Mouse (Mus musculus) granulocyte monocyte progenitor cell, adult 5-6 weeks (primary cell): Measurements from ENCODE around the gene Abcc4. TPM values are rescaled to one million over a fixed set of nuclear protein-coding genes. Genes with fewer than 3 reads are reported as not detected.

Experiments
- ATAC-seq: replicated peaks from 2 replicates; pipeline ENCODE4 v1.8.0; 2016; ENCODE audit warnings: mild to moderate bottlenecking, moderate TSS enrichment, inconsistent platforms; ENCODE audit not compliant: poor library complexity, severe bottlenecking
- total RNA-seq, 2 experiments: library from RNA; stranded (forward) in 1 of 2; stranded (reverse) in 1 of 2; fragments of 200-712, 200-1000 nt in 1 of 2; fragments of >200 nt in 1 of 2; fragmentation: Nextera tagmentation in 1 of 2; gene quantifications; 2 replicates each; pipeline ENCODE4 v1.2.3; 2014 to 2017

Abcc4 gene
- total RNA-seq, 2 experiments from 2014 or later: 38.8 to 42.4 TPM

DNA sequence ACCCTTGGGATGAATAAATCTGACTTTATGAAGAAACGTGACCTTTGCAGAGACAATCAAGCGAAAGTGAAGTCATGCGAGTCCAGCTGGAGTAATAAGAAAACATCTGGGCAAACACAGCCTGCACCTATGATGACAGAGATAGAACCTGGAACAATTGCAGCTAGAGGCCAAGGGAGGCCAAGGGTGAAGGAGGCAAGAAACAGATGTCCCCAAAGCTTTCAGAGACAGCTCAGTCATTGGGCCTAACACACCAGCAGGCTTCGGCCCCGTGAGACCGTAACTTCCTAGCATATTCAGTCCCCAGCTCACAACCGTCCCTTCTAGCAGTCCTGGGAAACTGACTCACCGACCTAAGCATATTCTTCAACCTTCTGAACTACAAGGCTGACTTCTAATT lies 104.0 kb downstream of the Abcc4 start:
- ATAC-seq: no peak

DNA sequence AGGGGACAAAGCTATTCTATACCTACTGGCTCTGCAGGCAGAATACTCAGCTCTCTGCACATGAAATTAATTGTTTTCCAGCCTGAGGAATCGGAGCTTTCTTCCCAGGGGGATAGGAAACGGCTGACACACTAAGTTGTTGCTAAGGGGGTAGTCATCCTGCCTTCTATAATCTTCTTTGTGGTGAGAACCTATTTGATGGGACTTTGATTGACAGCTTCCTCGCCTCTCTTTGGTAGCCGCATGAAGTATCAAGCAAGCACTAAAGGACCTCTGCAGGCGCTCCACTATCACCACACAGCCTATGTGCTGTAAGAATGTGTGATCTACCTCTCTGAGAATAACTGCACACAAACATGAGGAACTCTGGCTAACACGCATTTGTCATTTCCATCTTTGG lies 105.3 kb downstream of the Abcc4 start:
- ATAC-seq: no peak

DNA sequence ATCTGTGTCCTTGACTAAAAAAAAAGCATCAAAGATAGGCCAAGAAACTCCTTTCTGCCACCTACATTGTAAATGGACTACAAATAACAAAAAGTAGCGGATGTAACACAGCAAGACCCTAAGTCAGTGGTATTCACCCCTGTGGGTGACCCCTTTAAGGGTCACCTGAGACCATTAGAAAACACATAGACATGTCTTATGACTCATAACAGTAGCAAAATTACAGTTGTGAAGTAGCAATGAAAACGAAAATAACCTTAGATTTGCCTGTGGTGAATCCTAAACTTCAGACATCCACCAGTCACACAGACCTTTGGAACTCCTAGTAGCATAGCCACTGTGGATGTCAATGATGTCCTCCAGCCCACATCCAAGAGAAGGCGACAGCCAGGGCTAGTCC lies 107.3 kb downstream of the Abcc4 start:
- no peak for ATAC-seq

DNA sequence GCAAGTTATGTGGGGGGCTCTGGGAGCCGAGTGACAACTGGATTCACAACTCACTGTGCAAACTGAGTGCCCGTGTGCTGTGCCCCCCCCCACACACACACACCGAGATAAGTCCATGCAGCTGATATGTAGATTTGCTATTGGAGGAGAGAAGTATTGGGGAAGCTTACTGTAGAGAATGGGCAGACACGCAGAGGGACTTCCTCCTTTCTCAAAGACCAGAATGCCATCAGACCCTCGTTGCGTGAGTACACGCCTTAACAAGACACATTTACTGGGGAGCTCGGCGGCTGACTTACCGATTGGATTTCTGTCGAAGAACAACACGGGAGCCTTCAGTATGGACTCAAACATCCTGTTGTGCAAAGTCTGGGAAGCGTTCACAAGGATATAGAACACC lies 111.6 kb downstream of the Abcc4 start:
- peak; percentile 73 for ATAC-seq

DNA sequence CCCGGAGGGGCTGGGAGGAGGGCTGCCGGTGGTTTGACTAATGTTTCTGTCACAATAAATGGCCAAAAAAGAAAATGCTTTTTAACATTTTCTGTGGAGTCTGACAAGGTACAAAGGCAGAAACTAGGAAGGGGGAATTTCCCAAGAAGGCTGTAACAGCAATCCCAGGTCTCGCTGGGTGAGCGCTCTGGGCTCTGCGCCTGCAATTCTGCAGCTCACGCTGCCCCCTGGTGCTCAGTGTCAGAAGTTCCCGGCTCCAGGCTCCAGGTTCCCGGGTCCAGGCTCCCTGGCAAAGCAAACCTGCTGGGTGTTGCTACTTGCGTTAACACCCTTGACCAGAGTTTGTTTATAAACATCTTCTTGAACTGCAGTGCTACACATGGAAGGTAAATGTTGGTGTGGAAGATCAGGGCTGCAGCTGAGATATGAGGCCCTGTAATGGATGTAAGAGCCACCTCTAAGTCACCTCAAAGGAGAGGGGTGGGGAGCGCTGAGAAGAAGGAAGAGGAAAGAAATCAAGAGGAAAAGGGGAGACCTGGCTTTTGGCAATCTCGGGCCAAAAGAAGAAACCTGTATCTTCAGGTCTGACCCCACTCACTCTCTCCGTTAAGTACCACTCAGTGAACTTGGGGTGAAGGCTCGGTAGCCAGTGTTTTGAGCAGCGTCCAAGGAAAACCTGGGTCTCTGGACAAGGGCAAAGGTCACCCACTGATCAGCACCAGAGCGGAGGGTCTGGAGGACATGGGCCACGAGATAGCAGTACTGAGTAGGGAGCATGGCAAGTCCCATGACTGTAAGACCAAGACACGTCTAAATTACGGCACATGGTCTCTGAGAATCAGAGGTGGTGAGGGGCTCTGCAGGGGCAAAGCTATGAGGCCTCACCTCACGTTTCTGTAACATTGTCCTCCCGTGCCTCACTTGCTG lies 114.3 kb downstream of the Abcc4 start:
- peak; percentile 65 for ATAC-seq

DNA sequence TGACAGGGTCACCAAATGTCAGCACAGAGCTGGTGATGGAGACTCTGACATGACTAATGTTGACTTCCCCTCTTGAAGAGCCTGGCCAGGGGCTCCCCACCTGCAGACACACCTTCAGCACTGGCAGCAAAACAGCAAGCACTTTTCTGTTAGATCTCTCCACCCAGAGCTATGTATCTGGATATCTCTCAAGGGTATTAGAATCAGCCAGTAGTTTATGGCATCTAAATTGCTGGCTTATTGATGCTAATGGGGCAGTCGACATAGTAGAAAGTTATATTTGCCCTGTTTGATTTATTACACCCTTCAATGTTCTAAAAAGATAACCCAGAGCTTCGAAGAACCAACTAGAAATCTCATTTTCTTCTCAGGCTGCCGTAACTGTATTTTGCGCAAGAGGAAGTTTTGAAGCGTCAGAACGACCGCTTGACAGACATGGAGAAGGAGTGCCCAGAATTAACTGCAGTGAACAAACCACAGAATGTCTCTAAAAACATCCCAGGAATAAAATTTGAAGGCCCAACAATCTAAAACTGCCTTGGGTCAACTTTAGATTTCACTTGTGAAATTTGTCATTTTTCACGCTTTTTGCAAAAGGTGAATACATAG lies 123.6 kb downstream of the Abcc4 start:
- peak; percentile 68 for ATAC-seq

DNA sequence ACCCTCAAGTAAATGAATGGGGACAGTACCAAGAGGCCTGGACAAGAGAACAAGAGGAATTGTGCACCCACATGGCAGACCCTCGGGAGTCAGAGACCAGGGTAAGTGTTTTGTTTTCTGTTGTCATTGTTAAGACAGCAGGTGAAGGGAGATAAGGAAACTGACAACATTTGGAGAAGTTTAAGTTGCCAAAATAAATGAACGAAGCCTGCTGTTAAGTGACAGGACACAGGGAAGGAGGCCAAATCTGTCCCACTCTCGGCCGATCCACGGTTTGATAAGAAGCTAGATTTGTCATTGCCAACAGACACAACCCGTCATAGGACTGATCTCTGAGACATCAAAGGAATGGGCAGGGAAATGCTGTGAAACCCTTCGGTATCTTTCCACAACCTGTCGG lies 124.3 kb downstream of the Abcc4 start:
- no peak for ATAC-seq

DNA sequence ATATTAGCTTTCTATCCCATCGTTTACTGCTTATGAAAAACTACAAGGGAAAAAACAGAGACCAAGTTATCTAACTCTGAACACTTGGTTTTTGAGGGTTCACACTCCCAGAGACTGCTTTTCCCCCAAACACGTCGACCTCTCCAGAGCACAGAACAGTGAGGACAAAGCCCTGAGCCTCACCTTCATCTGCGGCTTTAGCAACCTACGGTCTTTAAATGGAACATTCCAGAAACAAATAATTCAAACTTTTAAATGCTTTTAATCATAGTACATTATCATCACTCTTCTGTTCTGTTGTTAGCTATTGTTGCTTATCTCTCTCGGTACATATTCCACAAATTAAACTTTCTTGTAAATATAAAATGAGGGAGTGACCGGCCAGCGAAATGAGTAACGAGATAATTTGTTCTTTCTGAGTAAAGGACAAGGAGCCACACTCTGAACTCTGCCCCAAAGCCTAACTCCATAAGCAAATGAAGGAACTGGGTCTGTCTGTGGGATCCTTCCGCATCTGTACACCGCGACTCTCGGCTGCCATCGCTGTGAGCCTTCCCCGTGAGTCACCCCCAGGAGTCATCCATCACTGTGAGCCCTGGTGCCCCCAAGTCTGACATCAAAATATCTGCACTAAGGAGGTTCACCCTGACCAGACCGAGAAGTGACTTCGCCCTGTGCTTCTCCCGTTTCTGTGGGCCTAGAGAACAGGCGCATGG lies 126.8 kb downstream of the Abcc4 start:
- no peak for ATAC-seq

DNA sequence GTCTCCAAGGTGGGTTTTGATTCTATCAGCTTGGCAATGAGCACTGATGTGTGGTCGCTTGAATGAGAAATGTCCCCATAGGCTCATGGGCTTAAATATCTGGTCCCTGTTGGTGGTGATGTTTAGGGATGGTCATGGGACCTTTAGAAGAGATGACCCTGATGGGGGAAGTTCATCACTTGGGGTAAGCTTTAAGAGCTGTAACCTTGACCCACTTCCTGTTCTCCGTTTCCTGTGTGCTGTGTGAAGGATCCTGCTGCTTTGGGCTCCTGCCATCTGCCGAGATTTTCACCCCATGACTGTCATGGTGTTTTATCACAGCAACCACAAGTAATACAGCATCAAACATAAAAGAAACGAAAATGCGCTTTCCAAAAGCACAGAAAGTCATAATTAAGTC lies 128.1 kb downstream of the Abcc4 start:
- ATAC-seq: peak; percentile 76

DNA sequence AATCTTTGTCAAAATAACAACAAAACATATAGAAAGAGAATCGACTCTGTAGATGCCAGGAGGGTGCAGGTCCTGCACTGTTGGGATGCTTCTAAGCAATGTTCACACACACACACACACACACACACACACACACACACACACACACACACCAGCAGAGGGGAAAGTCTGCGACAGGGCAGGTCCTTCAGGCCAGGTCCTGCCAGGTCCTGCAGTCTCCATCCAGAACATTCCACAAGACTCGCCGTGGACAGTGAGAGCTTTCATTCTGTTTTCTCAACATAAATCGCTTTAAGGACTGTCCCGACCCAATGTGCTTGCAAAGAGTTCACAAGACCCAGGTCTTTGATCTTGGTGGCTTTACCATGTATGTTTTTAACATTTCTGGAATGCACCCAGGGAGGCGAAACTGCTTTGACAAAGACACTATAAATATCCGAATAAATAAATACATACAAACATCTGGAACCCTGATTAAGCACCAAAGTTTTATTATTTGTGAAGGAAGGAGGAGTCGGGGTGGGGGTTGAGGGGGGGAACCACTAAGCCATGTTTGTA lies 133.3 kb downstream of the Abcc4 start:
- ATAC-seq: no peak

DNA sequence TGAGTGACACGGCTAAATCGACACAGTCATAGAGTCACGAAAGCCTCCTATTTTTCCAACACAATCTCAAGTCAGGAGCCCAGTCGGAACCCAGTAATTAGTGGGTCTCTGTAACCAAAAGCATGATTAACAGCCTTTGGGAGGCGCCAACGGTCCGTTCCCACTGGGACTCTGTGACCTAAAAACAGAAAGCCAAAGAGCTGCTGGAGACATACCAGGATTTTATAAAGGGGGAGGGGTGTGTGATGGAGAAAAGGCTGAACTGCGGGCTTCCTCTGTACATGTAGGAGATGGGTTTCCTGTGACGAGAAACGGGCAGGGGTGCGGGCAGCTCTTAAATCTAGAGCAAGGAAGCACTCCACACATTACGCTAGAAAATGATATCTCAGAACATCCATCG lies 136.4 kb downstream of the Abcc4 start:
- no peak for ATAC-seq

DNA sequence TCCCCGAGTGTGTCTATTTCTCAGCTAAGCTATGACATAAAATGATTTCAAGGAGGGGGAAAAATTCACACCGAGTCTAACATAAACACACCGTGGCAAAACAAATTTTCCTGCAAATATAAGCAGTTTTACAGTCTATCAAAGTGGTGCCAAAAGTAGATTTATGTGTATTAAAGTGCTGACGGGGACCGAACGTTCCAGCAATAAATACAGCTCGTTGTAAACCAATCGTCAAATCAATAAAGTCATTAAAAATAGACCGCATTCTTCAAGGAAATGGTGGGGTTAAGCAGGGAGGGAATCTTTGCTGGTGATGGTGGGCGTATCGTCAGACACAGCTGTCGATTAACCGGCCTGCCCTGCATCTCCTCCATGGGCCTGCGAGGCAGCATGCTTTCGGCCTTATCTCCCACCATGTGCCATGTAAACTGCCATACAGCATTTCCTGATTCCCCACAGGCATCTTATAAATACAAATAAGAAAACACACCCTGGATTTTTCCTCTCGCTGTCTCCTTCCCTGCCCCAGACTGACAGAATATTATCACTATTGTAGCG lies 137.8 kb downstream of the Abcc4 start:
- no peak for ATAC-seq

DNA sequence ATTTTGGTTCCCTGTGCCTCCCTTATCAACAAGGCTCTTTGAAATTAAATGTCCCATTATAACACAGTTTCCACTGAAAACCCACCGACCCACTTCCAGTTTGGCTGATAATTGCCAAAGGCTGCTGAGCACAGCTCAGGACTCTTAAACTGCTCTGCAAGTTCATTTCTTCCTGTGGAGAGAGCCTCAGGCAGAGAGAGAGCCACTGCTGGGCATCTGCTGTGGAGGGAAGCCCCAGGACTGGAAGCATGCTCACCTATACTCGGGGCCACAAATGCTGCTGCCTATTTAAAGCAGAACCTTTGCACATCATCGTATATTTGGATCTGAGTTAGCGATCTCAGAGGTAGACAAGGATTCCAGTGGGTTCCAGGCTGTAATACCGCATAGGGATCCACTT lies 139.2 kb downstream of the Abcc4 start:
- no peak for ATAC-seq

DNA sequence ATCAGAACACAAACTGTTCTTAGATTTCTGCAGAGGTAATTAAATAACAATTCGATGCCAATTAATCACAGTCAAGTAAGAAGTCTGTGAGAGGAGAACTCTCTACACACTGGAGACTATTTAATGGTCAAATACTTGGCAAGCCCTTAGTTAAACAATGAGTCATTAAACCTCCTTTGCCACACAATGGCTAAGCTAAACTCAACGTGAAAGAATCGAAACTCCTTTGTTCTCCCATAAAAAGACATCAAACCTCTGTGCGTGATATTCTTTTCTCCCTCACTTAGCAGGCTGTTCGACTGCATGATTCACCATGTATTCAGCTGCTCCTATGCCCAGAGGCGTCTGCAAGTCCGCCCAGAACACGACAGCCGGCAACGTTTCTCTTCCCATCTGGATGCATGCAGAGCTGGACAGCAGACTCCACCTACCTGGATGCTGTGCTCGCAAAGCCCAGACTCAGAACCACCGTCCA lies 139.8 kb downstream of the Abcc4 start:
- no peak for ATAC-seq

DNA sequence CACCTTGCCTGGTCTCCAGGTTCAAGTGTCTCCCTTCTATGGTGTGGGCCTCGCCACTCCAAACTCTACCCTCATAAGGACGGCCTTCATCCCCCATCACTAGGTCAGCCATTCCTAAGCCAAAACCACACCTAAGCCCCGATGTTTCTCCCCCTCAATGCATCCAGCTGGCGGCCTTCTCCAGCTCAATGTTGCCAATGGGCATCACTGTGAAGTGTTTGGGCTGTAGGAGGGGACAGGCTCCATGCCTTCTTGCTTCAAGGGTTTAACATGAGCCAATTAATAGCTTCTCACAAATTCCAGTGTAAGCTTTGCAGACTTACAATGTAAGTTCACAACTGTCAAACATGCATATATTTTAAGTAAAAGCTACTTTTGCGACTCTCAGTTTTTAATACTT lies 140.3 kb downstream of the Abcc4 start:
- no peak for ATAC-seq

DNA sequence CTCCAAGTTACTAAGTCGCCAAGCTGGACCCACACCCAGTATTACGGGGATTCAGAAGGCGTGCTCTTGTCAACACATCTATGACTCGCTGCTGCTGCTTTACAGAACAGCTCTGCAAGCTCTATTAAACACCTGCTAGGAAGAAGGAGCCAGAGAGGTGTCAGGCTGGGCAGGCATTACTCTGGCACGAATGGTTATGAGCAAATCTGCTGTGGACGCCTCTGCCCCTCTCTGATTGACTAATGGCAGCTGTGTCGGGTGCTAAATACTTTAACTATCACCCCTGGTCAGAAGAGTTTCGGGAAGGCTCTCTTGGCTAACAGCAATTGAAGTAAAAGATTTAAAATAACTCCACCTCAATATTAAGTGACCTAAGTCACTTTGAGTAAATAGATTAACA lies 142.4 kb downstream of the Abcc4 start:
- ATAC-seq: no peak

DNA sequence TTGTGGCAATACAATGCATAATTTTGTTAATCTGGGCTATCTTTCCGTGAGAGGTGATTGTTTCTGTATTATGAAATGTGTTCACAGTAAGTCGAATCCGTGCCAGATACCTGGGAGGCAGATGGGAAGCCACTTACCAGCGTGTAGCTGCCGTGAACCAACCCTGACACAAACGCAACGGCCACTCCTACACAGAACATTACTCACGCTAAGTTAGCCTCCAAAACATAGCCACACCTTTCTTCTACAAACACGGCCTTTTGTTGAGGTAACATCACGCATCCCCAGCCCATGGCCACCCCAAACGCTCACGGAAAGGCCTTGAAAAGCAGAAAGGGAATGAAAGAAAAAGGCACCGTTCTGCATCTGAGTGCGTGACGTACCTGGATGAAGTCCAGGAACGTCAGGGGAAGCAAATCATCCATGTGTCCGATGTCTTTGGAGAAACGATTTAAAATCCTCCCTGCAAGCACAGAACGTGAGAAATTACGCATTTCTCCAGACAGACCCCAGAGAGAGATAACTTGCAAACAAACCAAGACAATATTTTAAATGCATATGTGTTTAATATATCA lies 153.0 kb downstream of the Abcc4 start:
- no peak for ATAC-seq

DNA sequence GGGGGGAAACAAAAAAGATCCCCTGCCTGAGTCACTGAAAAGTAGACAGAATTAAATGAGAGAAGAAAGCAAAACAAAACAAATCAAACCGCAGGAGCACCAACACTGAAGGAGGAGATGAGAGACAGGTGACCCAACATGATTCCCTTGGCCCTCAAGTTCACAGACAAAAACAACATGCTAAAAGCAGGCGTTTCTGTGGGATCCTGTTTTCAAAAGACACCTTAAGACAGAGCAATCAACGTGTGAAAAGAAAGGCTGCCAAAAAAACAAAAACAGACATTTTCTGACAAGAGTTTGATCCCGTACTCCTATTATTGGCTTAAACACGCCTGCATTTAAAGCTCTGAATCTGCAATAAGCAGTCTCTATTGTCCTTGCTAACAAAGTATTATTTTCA lies 153.6 kb downstream of the Abcc4 start:
- ATAC-seq: no peak

DNA sequence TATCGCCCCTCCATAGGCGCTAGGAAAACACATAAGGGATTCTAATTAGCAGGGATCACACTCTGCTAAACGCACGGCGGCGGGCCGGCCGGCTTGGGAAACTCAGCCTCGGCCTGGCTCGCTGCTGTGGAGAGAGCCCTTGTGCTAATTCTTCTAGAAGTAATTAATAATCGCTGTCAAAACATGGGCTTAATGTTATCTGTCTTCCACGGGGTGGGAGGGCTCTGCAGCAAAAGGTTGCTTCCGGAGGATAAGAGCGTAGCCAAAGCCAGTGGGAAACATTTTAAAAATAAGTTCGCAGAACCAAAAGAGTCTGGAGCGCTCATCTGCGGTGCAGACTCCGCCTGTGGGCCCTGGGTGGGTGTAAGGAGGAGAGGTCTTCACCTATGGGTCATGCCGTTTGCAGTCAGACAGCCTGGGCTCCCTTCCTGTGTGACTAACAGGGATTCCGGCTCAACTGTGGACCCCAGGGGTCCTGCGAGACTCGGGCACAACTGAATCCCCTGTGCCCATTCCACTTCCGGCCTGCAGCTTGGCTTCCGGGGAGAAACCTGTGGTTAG lies 154.2 kb downstream of the Abcc4 start:
- peak; percentile 40 for ATAC-seq
